Mouse (Mus musculus): ENCODE data around the gene Spag6l.

Spag6l gene

GRCm38 (mm10) chr16:16828757-16829615, at the start of gene Spag6l:
TSS of gene Spag6l (minus strand) at chr16:16829456.
- peak; percentile 31 for DNase-seq

GRCm38 (mm10) chr16:16879025-16879424, 49.8 kb upstream of the Spag6l start:
- DNase-seq: no peak

GRCm38 (mm10) chr16:16870617-16871331, 41.5 kb upstream of the Spag6l start, which contains the start of the genes Top3b and Vpreb1:
TSS of gene Top3b (plus strand) at chr16:16870736.
TSS of gene Vpreb1 (minus strand) at chr16:16870843.
- DNase-seq: peak; percentile 86

GRCm38 (mm10) chr16:16870241-16870616, 41.0 kb upstream of the Spag6l start:
- no peak for DNase-seq

GRCm38 (mm10) chr16:16865696-16866561, 36.7 kb upstream of the Spag6l start:
- DNase-seq: peak; percentile 68

- no peak for DNase-seq
Measured at GRCm38 (mm10) chr16:16865217-16865616, 36.0 kb upstream of the Spag6l start.

GRCm38 (mm10) chr16:16863978-16864377, 34.7 kb upstream of the Spag6l start, which contains the start of gene Igll1:
TSS of gene Igll1 (minus strand) at chr16:16863985.
- DNase-seq: peak; percentile 2

GRCm38 (mm10) chr16:16862288-16862687, 33.0 kb upstream of the Spag6l start:
- DNase-seq: no peak

GRCm38 (mm10) chr16:16856731-16857476, 27.6 kb upstream of the Spag6l start:
- peak; percentile 2 for DNase-seq

GRCm38 (mm10) chr16:16856054-16856453, 26.8 kb upstream of the Spag6l start:
- peak; percentile 1 for DNase-seq

- no peak for DNase-seq
Measured at GRCm38 (mm10) chr16:16855541-16855940, 26.3 kb upstream of the Spag6l start.

- peak; percentile 82 for DNase-seq
Measured at GRCm38 (mm10) chr16:16854836-16855235, 25.6 kb upstream of the Spag6l start.

GRCm38 (mm10) chr16:16852411-16852810, 23.2 kb upstream of the Spag6l start:
- no peak for DNase-seq

- no peak for DNase-seq
Measured at GRCm38 (mm10) chr16:16849196-16849595, 19.9 kb upstream of the Spag6l start.

GRCm38 (mm10) chr16:16829671-16830070, 415 bp upstream of the Spag6l start:
- no peak for DNase-seq

GRCm38 (mm10) chr16:16826223-16826622, 3.0 kb downstream of the Spag6l start:
- no peak for DNase-seq

- no peak for DNase-seq
Measured at GRCm38 (mm10) chr16:16825476-16825875, 3.8 kb downstream of the Spag6l start.

GRCm38 (mm10) chr16:16806325-16806724, 22.9 kb downstream of the Spag6l start:
- DNase-seq: no peak

Data from kidney, adult 18-20 months (tissue).